Mouse (Mus musculus) heart, adult 11 months (tissue): ENCODE results near the gene Atg7.
"Not testable (repeated sequence)": the region's sequence is repeated elsewhere in the genome, so short reads cannot be mapped to it uniquely, and the experiment has no call there.

Experiments
- DNase-seq: peaks from one replicate; pipeline ENCODE4 v3.0.0; 2022

The Atg7 gene

GRCm38 (mm10) chr6:114886012-114886411 lies 243.1 kb downstream of the Atg7 start:
- peak; percentile 90 for DNase-seq

GRCm38 (mm10) chr6:114886504-114887361 lies 243.8 kb downstream of the Atg7 start:
- peak; percentile 96 for DNase-seq

GRCm38 (mm10) chr6:114888922-114889321 lies 246.0 kb downstream of the Atg7 start:
- peak; percentile 98 for DNase-seq

- not testable (repeated sequence) for DNase-seq
Observed at GRCm38 (mm10) chr6:114889971-114890370, 247.1 kb downstream of the Atg7 start.

GRCm38 (mm10) chr6:114890411-114891115 lies 247.7 kb downstream of the Atg7 start:
- DNase-seq: peak; percentile 98

GRCm38 (mm10) chr6:114891272-114891671 lies 248.4 kb downstream of the Atg7 start:
- DNase-seq: no peak

- DNase-seq: peak; percentile 93
Observed at GRCm38 (mm10) chr6:114891771-114892170, 248.9 kb downstream of the Atg7 start.

GRCm38 (mm10) chr6:114892363-114892762 lies 249.5 kb downstream of the Atg7 start:
- DNase-seq: peak; percentile 97

GRCm38 (mm10) chr6:114893427-114894209 lies 250.7 kb downstream of the Atg7 start:
- peak; percentile 99 for DNase-seq

GRCm38 (mm10) chr6:114894548-114895106 lies 251.7 kb downstream of the Atg7 start:
- DNase-seq: peak; percentile 95

- DNase-seq: peak; percentile 78
Observed at GRCm38 (mm10) chr6:114895191-114895590, 252.3 kb downstream of the Atg7 start.

- peak; percentile 84 for DNase-seq
Observed at GRCm38 (mm10) chr6:114896281-114896680, 253.4 kb downstream of the Atg7 start.

- DNase-seq: no peak
Observed at GRCm38 (mm10) chr6:114898949-114899348, 256.1 kb downstream of the Atg7 start.

GRCm38 (mm10) chr6:114899652-114900051 lies 256.8 kb downstream of the Atg7 start:
- DNase-seq: peak; percentile 92

- no peak for DNase-seq
Observed at GRCm38 (mm10) chr6:114900194-114900593, 257.3 kb downstream of the Atg7 start.

- DNase-seq: peak; percentile 95
Observed at GRCm38 (mm10) chr6:114901321-114901824, 258.5 kb downstream of the Atg7 start.

- peak; percentile 89 for DNase-seq
Observed at GRCm38 (mm10) chr6:114901921-114902320, 259.0 kb downstream of the Atg7 start.

GRCm38 (mm10) chr6:114904233-114904632 lies 261.3 kb downstream of the Atg7 start:
- peak; percentile 87 for DNase-seq

GRCm38 (mm10) chr6:114904818-114905217 lies 261.9 kb downstream of the Atg7 start:
- no peak for DNase-seq

- DNase-seq: peak; percentile 86
Observed at GRCm38 (mm10) chr6:114905253-114906028, 262.5 kb downstream of the Atg7 start.

- DNase-seq: no peak
Observed at GRCm38 (mm10) chr6:114906209-114906608, 263.3 kb downstream of the Atg7 start.

- no peak for DNase-seq
Observed at GRCm38 (mm10) chr6:114907459-114907858, 264.6 kb downstream of the Atg7 start.
